Mouse (Mus musculus): ENCODE results near the gene Kcnf1.

The Kcnf1 gene

GRCm38 (mm10) chr12:17176757-17177092, at the start of gene Kcnf1:
TSS of gene Kcnf1 (minus strand) at chr12:17176888.
- DNase-seq: no peak

- DNase-seq: peak; percentile 95
These were observed 48.3 kb upstream of the Kcnf1 start for GRCm38 (mm10) chr12:17225012-17225411.

- no peak for DNase-seq
These were observed 46.4 kb upstream of the Kcnf1 start for GRCm38 (mm10) chr12:17223050-17223449.

- no peak for DNase-seq
These were observed 45.3 kb upstream of the Kcnf1 start for GRCm38 (mm10) chr12:17221891-17222428.

- no peak for DNase-seq
These were observed 43.9 kb upstream of the Kcnf1 start for GRCm38 (mm10) chr12:17220631-17221030.

GRCm38 (mm10) chr12:17219107-17219506, 42.4 kb upstream of the Kcnf1 start:
- DNase-seq: no peak

GRCm38 (mm10) chr12:17218390-17218789, 41.7 kb upstream of the Kcnf1 start:
- DNase-seq: no peak

GRCm38 (mm10) chr12:17215751-17216150, 39.1 kb upstream of the Kcnf1 start:
- DNase-seq: no peak

GRCm38 (mm10) chr12:17202492-17203322, 26.0 kb upstream of the Kcnf1 start:
- no peak for DNase-seq

- no peak for DNase-seq
These were observed 21.9 kb upstream of the Kcnf1 start for GRCm38 (mm10) chr12:17198621-17199020.

GRCm38 (mm10) chr12:17194140-17194539, 17.5 kb upstream of the Kcnf1 start:
- DNase-seq: no peak

GRCm38 (mm10) chr12:17193311-17193710, 16.6 kb upstream of the Kcnf1 start:
- DNase-seq: no peak

- DNase-seq: no peak
These were observed 16.2 kb upstream of the Kcnf1 start for GRCm38 (mm10) chr12:17192887-17193286.

- no peak for DNase-seq
These were observed 7.7 kb upstream of the Kcnf1 start for GRCm38 (mm10) chr12:17184303-17184775.

- DNase-seq: no peak
These were observed 7.1 kb upstream of the Kcnf1 start for GRCm38 (mm10) chr12:17183788-17184187.

- DNase-seq: no peak
These were observed 489 bp downstream of the Kcnf1 start for GRCm38 (mm10) chr12:17176041-17176756.

GRCm38 (mm10) chr12:17175531-17175951, 1.1 kb downstream of the Kcnf1 start:
- DNase-seq: no peak

- DNase-seq: no peak
These were observed 1.6 kb downstream of the Kcnf1 start for GRCm38 (mm10) chr12:17175124-17175523.

GRCm38 (mm10) chr12:17174134-17174893, 2.4 kb downstream of the Kcnf1 start:
- DNase-seq: no peak

GRCm38 (mm10) chr12:17170406-17170805, 6.3 kb downstream of the Kcnf1 start:
- DNase-seq: no peak

GRCm38 (mm10) chr12:17166116-17166515, 10.6 kb downstream of the Kcnf1 start:
- DNase-seq: no peak

GRCm38 (mm10) chr12:17163996-17164395, 12.7 kb downstream of the Kcnf1 start:
- DNase-seq: no peak

GRCm38 (mm10) chr12:17159549-17159948, 17.1 kb downstream of the Kcnf1 start:
- DNase-seq: no peak
